Mouse (Mus musculus): Measurements from ENCODE around the gene Mta3.
"Not testable (repeated sequence)": the region's sequence is repeated elsewhere in the genome, so short reads cannot be mapped to it uniquely, and the experiment has no call there.

Mta3 gene

GRCm38 (mm10) chr17:83854284-83854918 is 148.4 kb downstream of the Mta3 start:
- DNase-seq, result no peak

DNA sequence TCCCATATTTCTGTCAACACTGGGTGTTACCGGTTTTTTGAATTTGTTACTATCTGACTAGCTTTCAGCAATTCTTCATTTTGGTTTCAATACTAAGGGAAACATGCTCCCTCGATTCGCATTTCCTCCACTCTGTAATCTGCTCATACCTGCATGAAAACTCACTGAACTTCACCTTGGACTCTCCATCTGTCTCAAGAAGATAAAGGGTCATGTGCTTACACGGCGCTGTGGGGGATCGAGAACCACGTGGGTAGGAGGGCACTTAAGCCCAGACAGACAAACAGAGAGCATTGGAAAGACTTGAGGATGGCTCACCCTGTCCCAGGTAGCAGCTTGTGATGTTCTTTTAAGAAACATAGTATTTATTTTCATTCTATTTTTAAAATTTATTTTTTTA is 152.4 kb downstream of the Mta3 start:
- no peak for DNase-seq

DNA sequence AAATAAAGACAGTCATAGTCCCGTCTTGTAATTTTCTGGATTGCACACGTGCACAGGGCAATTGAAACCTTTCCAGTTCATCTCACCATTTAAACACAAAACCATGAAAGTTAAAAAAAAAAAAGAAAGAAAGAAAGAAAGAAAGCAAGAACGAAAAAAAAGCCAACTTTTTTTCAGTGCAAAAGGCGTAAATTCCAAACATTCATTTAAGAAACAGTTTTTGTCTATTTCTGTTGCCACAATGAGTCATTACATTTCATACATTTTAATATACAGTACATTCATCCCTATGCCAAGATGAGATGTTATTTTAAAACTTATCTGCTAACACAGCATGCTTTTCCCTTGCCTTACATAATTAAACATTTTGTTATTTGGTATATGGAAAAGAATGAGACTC is 153.7 kb downstream of the Mta3 start:
- no peak for DNase-seq

DNA sequence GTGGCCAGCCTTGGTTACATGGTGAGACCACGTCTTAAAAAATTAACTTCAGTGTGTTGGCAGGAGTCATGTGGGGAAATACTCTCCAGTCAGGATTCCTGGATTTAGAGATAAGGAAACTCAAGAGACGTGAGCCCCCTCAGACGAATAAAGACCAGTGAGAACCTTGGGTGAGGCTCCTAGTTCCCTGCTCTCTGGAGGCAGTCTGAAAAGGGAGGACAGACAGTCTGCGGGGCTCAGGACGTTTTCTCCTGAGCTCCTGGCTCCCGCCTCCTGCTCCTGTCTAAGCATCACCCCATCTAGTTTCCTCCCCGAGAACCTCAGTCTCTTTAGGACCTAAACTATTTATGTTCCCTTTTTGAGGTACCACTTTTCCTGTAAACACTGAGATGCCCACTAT is 154.3 kb downstream of the Mta3 start:
- no peak for DNase-seq

DNA sequence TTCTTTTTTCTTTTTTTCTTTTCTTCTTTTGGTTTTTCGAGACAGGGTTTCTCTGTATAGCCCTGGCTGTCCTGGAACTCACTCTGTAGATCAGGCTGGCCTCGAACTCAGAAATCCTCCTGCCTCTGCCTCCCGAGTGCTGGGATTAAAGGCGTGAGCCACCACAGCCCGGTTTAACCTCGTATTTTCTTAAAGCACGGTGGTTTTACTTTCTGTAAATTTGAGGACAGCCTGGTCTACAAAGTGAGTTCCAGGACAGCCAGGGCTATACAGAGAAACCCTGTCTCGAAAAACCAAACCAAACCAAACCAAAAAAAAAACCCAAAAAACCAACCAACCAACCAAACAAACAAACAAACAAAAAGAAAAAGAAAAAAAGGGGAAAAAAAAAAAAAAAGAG is 155.0 kb downstream of the Mta3 start:
- not testable (repeated sequence) for DNase-seq

- DNase-seq, result peak; percentile 97
Observed at GRCm38 (mm10) chr17:83861444-83862133, 155.6 kb downstream of the Mta3 start.

- DNase-seq, result peak; percentile 80
Observed at GRCm38 (mm10) chr17:83862134-83862881, 156.3 kb downstream of the Mta3 start.

- no peak for DNase-seq
Observed at GRCm38 (mm10) chr17:83865366-83865765, 159.4 kb downstream of the Mta3 start.

DNA sequence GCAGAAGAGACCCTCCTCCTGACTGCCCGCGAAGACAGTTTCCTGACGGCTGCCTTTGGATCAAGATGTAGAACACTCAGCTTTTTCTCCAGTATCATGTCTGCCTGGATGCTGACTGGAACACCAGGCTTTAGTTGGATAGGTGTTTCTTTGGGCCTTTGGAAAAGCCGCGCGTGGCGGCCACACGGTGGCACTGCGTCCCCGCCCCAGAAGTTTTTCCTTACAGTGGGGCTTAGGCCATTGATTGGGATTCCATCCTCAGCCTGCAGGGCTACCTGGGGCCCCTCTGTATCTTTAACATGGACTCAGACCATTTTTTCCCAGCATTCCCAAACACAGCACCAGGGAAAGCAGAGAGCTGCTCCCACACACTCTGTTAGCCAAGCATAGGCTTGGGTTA is 160.6 kb downstream of the Mta3 start:
- no peak for DNase-seq

DNA sequence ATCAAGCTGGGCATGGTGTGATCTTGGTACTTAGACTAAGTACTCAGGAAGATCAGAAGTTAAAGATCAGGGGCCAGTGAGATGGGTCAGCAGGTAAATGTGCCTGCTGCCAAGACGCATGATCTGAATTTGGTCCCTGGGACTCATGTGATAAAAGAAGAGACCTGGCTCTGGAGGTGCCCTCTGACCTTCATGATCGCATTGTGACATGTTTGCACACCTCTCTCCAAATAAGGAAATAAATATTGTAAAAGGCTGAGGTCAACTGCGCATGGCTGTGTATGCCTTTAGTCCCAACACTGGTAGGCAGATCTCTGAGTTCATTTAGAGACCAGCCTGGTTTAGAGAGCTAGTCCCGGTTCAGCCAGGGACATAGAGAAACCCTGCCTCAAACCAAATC is 164.4 kb downstream of the Mta3 start:
- DNase-seq, result no peak

Data from cerebellum, adult 9-11 months (tissue).